Mouse (Mus musculus) myocyte (in vitro differentiated cells): ENCODE data around the gene Numb.

Source experiments
- CEBPB ChIP-seq: IDR thresholded peaks from 2 replicates; pipeline ENCODE4 v1.6.1; 2011; ENCODE audit warnings: mild to moderate bottlenecking, moderate library complexity; ENCODE audit not compliant: poor library complexity, insufficient read depth, severe bottlenecking
- E2F4 ChIP-seq: IDR thresholded peaks from one replicate; pipeline ENCODE4 v1.6.1; 2011; ENCODE audit warnings: mild to moderate bottlenecking, control low read depth, moderate library complexity; ENCODE audit not compliant: insufficient read depth
- MAX ChIP-seq: IDR thresholded peaks from one replicate; pipeline ENCODE4 v1.6.1; 2011; ENCODE audit warnings: low read depth, mild to moderate bottlenecking, control low read depth
- MYOD1 ChIP-seq, 3 experiments: IDR thresholded peaks; one replicate each; pipeline ENCODE4 v1.6.1; 2011; ENCODE audit warnings: control low read depth in 2 of 3, low read depth in 2 of 3, mild to moderate bottlenecking in 2 of 3, moderate library complexity in 1 of 3; ENCODE audit not compliant: insufficient read length in 2 of 3, control insufficient read depth in 1 of 3
- POLR2A ChIP-seq: IDR thresholded peaks from one replicate; pipeline ENCODE4 v1.6.1; 2011; ENCODE audit warnings: low read depth, mild to moderate bottlenecking, control low read depth, moderate library complexity; ENCODE audit not compliant: insufficient read length
- POLR2AphosphoS2 ChIP-seq: IDR thresholded peaks from one replicate; pipeline ENCODE4 v1.6.1; 2011; ENCODE audit warnings: low read depth, control low read depth; ENCODE audit not compliant: insufficient read length
- REST ChIP-seq: IDR thresholded peaks from one replicate; pipeline ENCODE4 v1.6.1; 2011; ENCODE audit warnings: mild to moderate bottlenecking, control low read depth, moderate library complexity; ENCODE audit not compliant: insufficient read depth, insufficient read length
- TCF12 ChIP-seq: IDR thresholded peaks from one replicate; pipeline ENCODE4 v1.6.1; 2011; ENCODE audit warnings: mild to moderate bottlenecking, control low read depth; ENCODE audit not compliant: poor library complexity, insufficient read depth, severe bottlenecking
- USF1 ChIP-seq: IDR thresholded peaks from one replicate; pipeline ENCODE4 v1.6.1; 2011; ENCODE audit warnings: low read depth, mild to moderate bottlenecking, control low read depth, moderate library complexity

GRCm38 (mm10) chr12:83770418-83771256, 151.1 kb downstream of the Numb start:
- no peak for TF ChIP-seq TCF12
- no peak for TF ChIP-seq POLR2A
- no peak for TF ChIP-seq POLR2AphosphoS2
- no peak for TF ChIP-seq MAX
- no peak for TF ChIP-seq REST
- TF ChIP-seq MYOD1 (IDR thresholded peaks at IDR 0.05; ENCODE audit: control insufficient read depth in 1 of 3, insufficient read length in 2 of 3, low read depth in 2 of 3), result no peak
- TF ChIP-seq E2F4, result no peak
- no peak for TF ChIP-seq CEBPB
- peak; percentile 13 for TF ChIP-seq USF1
